Mouse (Mus musculus) hindbrain, embryonic 10.5 days (tissue): ENCODE data around the gene Pdxdc1. TPM values are rescaled to one million over a fixed set of nuclear protein-coding genes. Genes with fewer than 3 reads are reported as not detected.
"Not testable (repeated sequence)": the region's sequence is repeated elsewhere in the genome, so short reads cannot be mapped to it uniquely, and the experiment has no call there.

Experiments
- DNase-seq: peaks from one replicate; pipeline ENCODE4 v3.0.0-alpha.2; 2017; ENCODE audit warnings: low spot score
- H3K27ac ChIP-seq: fragments of 300-500 bp; sonication (generic); 2 replicates; pipeline ENCODE4 v1.5.1; 2016; ENCODE audit warnings: mild to moderate bottlenecking, moderate library complexity
- H3K27me3 ChIP-seq: fragments of 300-500 bp; sonication (generic); 2 replicates; pipeline ENCODE4 v1.6.1; 2016; ENCODE audit warnings: mild to moderate bottlenecking; ENCODE audit not compliant: poor library complexity, insufficient read depth, severe bottlenecking
- H3K36me3 ChIP-seq: fragments of 300-500 bp; sonication (generic); 2 replicates; pipeline ENCODE4 v1.6.1; 2016; ENCODE audit warnings: mild to moderate bottlenecking, moderate library complexity
- H3K4me1 ChIP-seq: fragments of 300-500 bp; sonication (generic); replicated peaks from 2 replicates; pipeline ENCODE4 v1.6.1; 2016; ENCODE audit warnings: mild to moderate bottlenecking
- H3K4me3 ChIP-seq: fragments of 300-500 bp; sonication (generic); 2 replicates; pipeline ENCODE4 v1.5.1; 2016; ENCODE audit warnings: mild to moderate bottlenecking, moderate library complexity
- H3K9me3 ChIP-seq: fragments of 300-500 bp; sonication (generic); 2 replicates; pipeline ENCODE4 v1.6.1; 2016; ENCODE audit warnings: mild to moderate bottlenecking, moderate library complexity
- WGBS: fragments of 180-500 bp; shearing (Covaris S2); methylation state at CpG from one replicate; pipeline ENCODE4 v1.1.7; 2016; 5-methylcytosine and 5-hydroxymethylcytosine counted together
- polyA plus RNA-seq: library from polyadenylated mRNA; unstranded; fragments of >200 nt; fragmentation: Nextera tagmentation; extraction: Ambion mirVana; gene quantifications from 2 replicates; pipeline ENCODE4 v1.2.1, GENCODE M21; 2016

Pdxdc1 gene
- polyA plus RNA-seq, 1 experiment from 2014 or later, result 68.7 TPM

DNA sequence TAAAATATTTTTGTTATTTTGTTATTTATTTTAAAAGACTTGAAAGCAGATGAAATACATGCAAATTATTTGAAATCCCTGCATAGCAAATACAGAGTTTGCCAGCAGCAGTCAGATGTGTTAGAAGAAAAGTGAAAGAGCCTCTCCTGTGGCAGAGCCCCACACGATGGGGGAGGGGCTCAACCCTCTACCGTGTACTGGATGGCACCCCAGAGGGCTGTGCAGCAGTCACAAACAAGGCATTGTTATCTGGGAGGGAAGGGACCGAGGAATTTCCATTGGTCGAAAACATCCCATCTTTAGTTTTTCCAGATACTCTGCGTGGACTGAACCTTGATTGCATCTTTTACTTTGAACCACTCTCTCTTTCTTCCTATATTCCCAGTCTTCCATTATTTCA lies 35.5 kb downstream of the Pdxdc1 start:
- H3K9me3 ChIP-seq, H3K27me3 ChIP-seq: not testable (repeated sequence)
- peak; percentile 34 for DNase-seq
- Histone ChIP-seq H3K4me1 (peaks cover 11% of the 10 kb centered on the region), H3K36me3 (peaks cover 41% of the 10 kb centered on the region), H3K4me3 (peak overlapping the region; percentile 55; the same call in 1 of the 2 replicates), H3K27ac (peak overlapping the region; percentile 85; the same call in 1 of the 2 replicates)
- WGBS, result 9% methylated on average over 5 of the region's 5 CpGs

DNA sequence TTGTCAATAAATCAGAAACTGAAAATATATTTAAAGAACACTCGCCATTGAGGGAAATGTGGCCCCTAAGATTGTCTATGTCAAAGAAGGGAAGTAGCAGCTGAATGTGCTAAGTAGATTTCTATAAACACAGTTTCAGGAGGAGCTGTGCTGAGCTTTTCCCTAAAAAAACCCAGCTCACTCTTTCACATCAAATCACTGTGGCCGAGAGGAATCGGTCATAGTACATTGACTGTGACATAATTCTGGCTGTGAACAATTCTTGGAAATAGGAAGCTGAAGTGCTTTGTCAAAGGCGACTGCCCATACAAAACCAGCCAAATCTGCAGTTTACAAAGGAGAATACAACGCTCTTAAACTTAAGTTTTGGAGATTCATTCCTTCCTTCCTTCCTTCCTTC lies 36.3 kb downstream of the Pdxdc1 start:
- Histone ChIP-seq H3K27me3 (no peaks in the 10 kb centered on the region), H3K4me1 (peaks cover 11% of the 10 kb centered on the region), H3K9me3 (no peaks in the 10 kb centered on the region), H3K36me3 (peaks cover 34% of the 10 kb centered on the region), H3K27ac (no peak overlapping the region), H3K4me3 (no peak overlapping the region)
- WGBS, result 93% methylated on average over 5 of the region's 5 CpGs
- no peak for DNase-seq

DNA sequence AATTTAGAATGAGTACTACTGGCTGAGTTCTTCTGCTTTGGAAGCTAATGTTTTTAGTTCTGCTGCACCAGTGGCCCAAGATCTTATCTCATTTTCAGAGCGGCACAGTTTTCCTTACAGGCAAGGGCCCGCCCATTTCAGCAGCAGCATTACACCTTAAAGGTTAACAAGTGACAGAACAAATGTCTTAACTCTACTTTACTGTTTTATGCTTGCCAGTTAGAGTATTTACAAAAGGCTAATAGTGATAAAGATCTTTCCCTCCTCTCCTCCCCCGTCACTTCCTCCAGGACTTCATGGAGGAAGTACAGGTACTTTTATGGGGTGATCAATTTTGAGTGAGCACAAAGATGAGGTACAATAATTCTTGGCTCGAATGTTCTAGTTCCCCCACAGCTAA lies 36.9 kb downstream of the Pdxdc1 start:
- DNase-seq, result no peak
- peaks cover 11% of the 10 kb centered on the region for H3K4me1 ChIP-seq
- H3K4me3 ChIP-seq, result no peak overlapping the region
- H3K9me3 ChIP-seq, result no peaks in the 10 kb centered on the region
- H3K27me3 ChIP-seq, result no peaks in the 10 kb centered on the region
- 83% methylated on average over 4 of the region's 4 CpGs for WGBS
- no peak overlapping the region for H3K27ac ChIP-seq
- peaks cover 36% of the 10 kb centered on the region for H3K36me3 ChIP-seq

DNA sequence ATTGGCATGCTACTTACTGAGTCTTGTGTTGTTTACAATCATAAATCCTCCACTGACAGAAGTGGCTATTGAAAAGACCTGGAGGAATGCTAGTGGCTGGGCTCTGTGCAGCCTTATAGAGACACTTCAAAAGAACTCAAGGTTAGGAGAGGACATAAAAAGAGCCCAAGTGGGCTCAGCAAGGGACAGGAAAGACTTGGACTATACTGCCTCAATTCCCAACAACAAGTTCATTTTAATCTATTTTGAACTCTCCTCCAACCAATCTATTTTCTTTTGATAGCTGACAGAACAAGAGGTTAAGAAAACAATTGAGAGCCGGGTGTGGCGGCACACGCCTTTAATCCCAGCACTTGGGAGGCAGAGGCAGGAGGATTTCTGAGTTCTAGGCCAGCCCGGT lies 49.0 kb downstream of the Pdxdc1 start:
- Histone ChIP-seq H3K27me3 (no peaks in the 10 kb centered on the region), H3K4me3 (no peak overlapping the region), H3K36me3 (peaks cover 40% of the 10 kb centered on the region), H3K27ac (no peak overlapping the region), H3K9me3 (no peaks in the 10 kb centered on the region), H3K4me1 (no peaks in the 10 kb centered on the region)
- 94% methylated on average over 4 of the region's 4 CpGs for WGBS
- DNase-seq, result no peak

DNA sequence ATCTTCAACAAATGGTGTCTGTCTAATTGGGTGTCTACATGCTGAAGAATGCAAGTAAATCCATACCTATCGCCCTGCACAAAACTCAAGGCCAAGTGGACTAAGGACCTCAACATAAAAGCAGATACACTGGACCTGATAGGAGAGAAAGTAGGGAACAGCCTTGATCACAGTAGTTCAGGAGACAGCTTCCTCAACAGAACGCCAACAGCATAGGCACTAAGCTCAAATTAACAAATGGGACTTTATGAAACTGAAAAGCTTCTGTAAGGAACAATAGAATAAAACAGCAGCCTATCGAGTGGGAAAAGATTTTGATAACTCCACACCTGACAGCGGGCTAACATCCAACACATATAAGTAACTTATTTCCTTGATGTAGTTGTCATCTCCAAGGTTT lies 51.5 kb downstream of the Pdxdc1 start:
- WGBS, result 93% methylated on average over 4 of the region's 4 CpGs

DNA sequence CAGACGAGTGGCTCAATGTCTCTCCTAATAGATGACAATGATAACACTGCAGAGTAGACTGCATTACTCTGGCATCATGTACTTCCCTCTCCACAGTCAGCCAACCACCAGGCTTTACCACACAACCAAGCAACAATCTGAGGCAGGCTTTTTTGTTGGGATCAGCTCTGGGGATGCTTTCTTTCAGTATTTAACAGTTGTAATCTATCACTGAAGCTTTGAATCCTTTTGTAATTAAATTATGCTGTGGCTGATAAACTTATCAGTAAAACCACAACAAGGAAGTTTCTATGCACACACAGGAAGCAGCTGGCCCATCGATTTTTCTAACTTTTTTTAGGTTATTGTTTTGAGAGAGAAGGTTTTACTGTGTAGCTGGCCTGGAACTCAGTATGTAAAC lies 54.6 kb downstream of the Pdxdc1 start:
- no peaks in the 10 kb centered on the region for H3K27me3 ChIP-seq
- DNase-seq, result no peak
- no peak overlapping the region for H3K27ac ChIP-seq
- no peaks in the 10 kb centered on the region for H3K9me3 ChIP-seq
- H3K36me3 ChIP-seq, result peaks cover 49% of the 10 kb centered on the region
- WGBS, result 87% methylated on average over 2 of the region's 2 CpGs
- H3K4me1 ChIP-seq, result no peaks in the 10 kb centered on the region
- no peak overlapping the region for H3K4me3 ChIP-seq

More for the DNA sequence above, 51.5 kb downstream of the Pdxdc1 start:
- Histone ChIP-seq H3K27ac (no peak overlapping the region), H3K36me3 (peaks cover 38% of the 10 kb centered on the region), H3K4me1 (no peaks in the 10 kb centered on the region), H3K27me3 (no peaks in the 10 kb centered on the region), H3K4me3 (no peak overlapping the region), H3K9me3 (no peaks in the 10 kb centered on the region)
- DNase-seq, result no peak

DNA sequence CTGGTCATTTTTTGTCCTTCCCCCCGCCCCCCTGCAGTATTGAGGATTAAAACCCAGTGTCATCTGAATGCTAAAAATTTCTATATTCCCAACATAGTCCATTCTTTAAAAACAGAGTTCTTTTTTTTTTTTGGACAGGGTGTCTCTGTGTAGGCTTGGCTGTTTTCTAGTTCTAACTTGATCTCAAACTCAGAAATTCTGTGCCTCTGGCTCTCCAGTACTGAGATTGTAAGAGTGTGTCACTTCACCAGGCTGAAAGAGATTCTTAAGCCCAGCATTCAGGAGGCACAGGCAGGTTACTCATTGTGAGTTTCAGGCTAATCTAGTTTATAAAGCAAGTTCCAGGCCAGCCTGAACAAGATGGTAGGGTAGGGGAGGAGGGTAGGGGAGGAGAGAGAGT lies 56.3 kb downstream of the Pdxdc1 start:
- no peak for DNase-seq
- Histone ChIP-seq H3K27ac (no peak overlapping the region), H3K27me3 (no peaks in the 10 kb centered on the region), H3K4me3 (no peak overlapping the region), H3K4me1 (no peaks in the 10 kb centered on the region), H3K9me3 (no peaks in the 10 kb centered on the region), H3K36me3 (peaks cover 56% of the 10 kb centered on the region)
- 86% methylated on average over 1 of the region's 1 CpGs for WGBS

DNA sequence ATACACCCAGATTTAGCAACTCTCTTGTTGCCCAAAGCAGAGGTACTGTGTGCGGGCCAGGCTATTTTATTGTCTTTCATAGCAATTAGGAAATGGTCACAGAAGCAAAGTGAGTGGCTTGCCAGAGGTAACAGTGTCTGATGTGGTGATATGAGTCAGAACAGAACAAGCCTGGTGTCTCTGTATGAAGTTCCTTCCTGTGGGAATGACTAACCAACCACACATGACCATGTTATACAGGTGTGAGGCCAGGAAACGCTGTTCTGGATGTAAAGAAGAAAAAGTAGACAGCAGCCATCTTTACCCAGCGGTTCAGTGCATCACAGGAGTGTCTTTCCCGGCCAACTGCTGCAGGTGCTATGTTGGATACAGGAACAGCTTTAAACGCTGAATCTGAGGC lies 57.9 kb downstream of the Pdxdc1 start:
- Histone ChIP-seq H3K27ac (no peak overlapping the region), H3K4me3 (no peak overlapping the region), H3K4me1 (no peaks in the 10 kb centered on the region), H3K9me3 (no peaks in the 10 kb centered on the region), H3K27me3 (no peaks in the 10 kb centered on the region), H3K36me3 (peaks cover 72% of the 10 kb centered on the region)
- 94% methylated on average over 5 of the region's 5 CpGs for WGBS
- DNase-seq, result no peak

DNA sequence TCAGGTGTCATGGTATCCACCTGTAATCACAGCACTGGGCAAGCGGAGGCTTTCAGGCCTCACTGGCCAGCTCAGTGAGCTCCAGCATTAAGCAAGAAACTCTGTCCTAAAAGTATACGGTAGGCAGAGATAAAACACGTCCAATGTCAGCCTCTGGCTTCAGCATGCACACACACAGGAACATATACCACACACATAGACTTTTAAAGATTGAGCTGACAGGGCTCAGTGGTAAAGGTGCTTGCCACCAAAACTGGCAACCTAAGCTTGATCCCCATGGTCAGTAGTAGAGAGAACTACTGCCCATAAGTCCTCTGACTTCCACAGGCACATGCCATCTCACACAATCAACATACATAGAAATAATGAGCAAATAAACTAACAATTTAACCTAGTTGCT lies 62.0 kb downstream of the Pdxdc1 start:
- Histone ChIP-seq H3K9me3 (no peaks in the 10 kb centered on the region), H3K27me3 (no peaks in the 10 kb centered on the region), H3K27ac (no peak overlapping the region), H3K36me3 (peaks cover 95% of the 10 kb centered on the region), H3K4me1 (no peaks in the 10 kb centered on the region), H3K4me3 (no peak overlapping the region)
- WGBS, result 97% methylated on average over 3 of the region's 3 CpGs
- no peak for DNase-seq

DNA sequence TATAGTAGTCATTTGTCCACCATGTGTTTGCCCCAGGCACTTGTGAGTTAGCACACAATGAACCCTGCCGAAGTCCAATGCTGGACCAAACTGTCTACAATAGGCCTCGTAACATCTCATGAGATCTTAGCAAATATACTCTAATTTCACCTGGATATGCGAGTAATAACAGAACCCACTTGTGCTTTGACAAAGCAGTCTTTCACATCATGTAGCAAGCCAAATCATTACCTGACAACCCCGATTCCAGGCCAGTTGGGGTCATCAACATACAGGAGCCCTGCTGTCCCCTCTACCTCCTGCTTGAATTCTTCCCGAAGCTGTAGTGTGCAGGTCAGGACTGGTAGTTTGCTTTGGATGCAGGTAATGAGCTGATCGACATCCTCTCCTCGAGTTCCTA lies 62.9 kb downstream of the Pdxdc1 start:
- no peaks in the 10 kb centered on the region for H3K27me3 ChIP-seq
- WGBS, result 92% methylated on average over 7 of the region's 7 CpGs
- peaks cover 95% of the 10 kb centered on the region for H3K36me3 ChIP-seq
- H3K27ac ChIP-seq, result no peak overlapping the region
- DNase-seq, result no peak
- no peak overlapping the region for H3K4me3 ChIP-seq
- H3K9me3 ChIP-seq, result no peaks in the 10 kb centered on the region
- no peaks in the 10 kb centered on the region for H3K4me1 ChIP-seq

DNA sequence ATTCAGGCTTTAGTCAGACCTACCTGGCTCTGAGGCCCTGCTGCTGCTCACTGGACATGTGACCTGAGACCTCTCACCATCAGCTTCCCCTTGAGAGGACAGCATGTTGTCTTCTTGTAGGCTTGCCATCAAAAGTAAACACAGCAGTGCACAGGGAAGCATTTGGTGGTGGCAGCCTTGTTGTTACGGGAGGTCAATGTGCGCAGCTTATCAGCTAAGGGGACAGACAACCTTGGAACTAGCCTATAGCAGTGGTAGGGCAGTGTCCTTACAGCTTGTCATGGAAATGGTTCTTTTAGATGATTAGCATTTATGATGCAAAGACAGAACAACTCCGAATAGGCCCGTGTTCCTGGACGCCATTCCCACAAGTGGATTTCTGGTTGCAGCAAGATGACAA lies 68.5 kb downstream of the Pdxdc1 start:
- peaks cover 100% of the 10 kb centered on the region for H3K36me3 ChIP-seq
- no peak overlapping the region for H3K4me3 ChIP-seq
- no peaks in the 10 kb centered on the region for H3K9me3 ChIP-seq
- no peak for DNase-seq
- 93% methylated on average over 5 of the region's 5 CpGs for WGBS
- H3K27ac ChIP-seq, result no peak overlapping the region
- no peaks in the 10 kb centered on the region for H3K4me1 ChIP-seq
- no peaks in the 10 kb centered on the region for H3K27me3 ChIP-seq

DNA sequence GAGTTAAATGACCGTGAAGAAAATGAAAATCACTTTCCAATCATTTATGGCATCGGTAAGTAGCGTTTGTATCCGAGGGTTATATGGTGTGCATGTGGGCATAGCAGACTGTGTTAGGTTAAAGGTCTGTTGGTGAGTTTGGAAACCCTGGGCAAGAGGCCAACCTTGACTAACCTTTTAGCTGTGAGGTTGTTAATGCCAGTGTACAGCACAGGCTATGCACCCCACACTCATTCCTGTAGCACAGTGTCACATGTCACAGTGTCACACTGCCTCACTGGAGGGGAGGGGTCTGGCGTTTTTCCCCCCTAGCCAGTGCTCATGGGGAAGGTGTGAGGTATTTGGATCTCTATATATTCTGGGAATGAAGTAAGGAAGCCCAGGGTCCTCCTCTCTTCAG lies 71.3 kb downstream of the Pdxdc1 start:
- Histone ChIP-seq H3K27ac (no peak overlapping the region), H3K4me3 (no peak overlapping the region), H3K9me3 (no peaks in the 10 kb centered on the region), H3K36me3 (peaks cover 99% of the 10 kb centered on the region), H3K4me1 (no peaks in the 10 kb centered on the region), H3K27me3 (no peaks in the 10 kb centered on the region)
- no peak for DNase-seq
- WGBS, result 90% methylated on average over 5 of the region's 5 CpGs

DNA sequence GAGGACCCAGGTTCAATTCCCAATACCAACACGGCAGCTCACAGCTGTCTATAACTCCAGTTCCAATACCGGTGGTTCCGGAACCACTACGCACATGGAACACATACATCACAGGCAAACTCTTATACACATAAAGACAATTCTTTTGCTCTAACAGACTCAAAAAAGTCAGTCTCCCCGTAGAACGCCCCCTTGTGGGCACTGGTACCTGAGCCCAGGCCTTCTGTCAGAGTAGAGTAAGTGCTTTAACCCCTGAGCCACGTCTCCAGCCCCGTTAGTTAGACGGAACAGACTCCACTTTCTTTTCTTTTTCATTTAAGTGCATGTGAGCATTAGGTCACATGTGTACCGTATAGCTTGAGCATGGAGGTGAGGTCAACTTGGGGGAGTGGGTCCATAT lies 72.5 kb downstream of the Pdxdc1 start:
- H3K36me3 ChIP-seq, result peaks cover 94% of the 10 kb centered on the region
- no peak for DNase-seq
- no peak overlapping the region for H3K4me3 ChIP-seq
- 89% methylated on average over 10 of the region's 10 CpGs for WGBS
- H3K27ac ChIP-seq, result no peak overlapping the region
- no peaks in the 10 kb centered on the region for H3K9me3 ChIP-seq
- H3K27me3 ChIP-seq, result no peaks in the 10 kb centered on the region
- no peaks in the 10 kb centered on the region for H3K4me1 ChIP-seq

DNA sequence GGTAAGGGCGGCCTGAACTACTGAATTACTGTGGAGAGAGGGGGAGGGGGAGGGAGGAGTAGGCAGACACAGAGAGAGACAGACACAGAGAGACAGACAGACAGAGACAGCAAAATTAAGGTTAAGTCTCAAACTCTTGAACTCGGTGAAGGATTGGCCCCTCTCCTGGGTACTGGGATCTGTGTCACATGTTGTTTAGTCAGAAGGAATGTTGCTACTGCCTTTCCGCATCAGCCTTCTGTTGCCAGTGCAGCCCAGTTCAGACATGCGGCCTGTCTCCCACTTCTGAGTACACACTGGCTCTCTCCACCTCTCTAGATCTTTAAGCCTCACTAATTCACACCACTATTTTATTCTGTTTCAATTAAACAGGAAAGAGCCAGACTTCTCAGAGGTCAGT lies 76.4 kb downstream of the Pdxdc1 start:
- H3K27ac ChIP-seq, result no peak overlapping the region
- H3K4me1 ChIP-seq, result no peaks in the 10 kb centered on the region
- H3K4me3 ChIP-seq, result no peak overlapping the region
- H3K27me3 ChIP-seq, result no peaks in the 10 kb centered on the region
- peaks cover 63% of the 10 kb centered on the region for H3K36me3 ChIP-seq
- 90% methylated on average over 4 of the region's 4 CpGs for WGBS
- no peaks in the 10 kb centered on the region for H3K9me3 ChIP-seq
- no peak for DNase-seq
